Mouse (Mus musculus): Measurements from ENCODE around the gene H2-Q7. TPM values are rescaled to one million over a fixed set of nuclear protein-coding genes. Genes with fewer than 3 reads are reported as not detected.
A peak's percentile ranks its signal among the peaks of the same experiment; 100 is the strongest.
"Not testable (repeated sequence)": the region's sequence is repeated elsewhere in the genome, so short reads cannot be mapped to it uniquely, and the experiment has no call there.

The H2-Q7 gene
- total and polyA plus RNA-seq, 3 experiments = 40.9 to 104 (median 66.0) TPM

- peak overlapping the region; percentile 47 to 76 (median 58) for H3K4me3 ChIP-seq (replicated peaks in 1 of 3; ENCODE audit: low read depth in 2 of 3, low read length in 2 of 3, poor library complexity in 1 of 3)
Measured at GRCm38 (mm10) chr17:35393864-35394800, 44.8 kb upstream of the H2-Q7 start.

GRCm38 (mm10) chr17:35396956-35397355 is 42.0 kb upstream of the H2-Q7 start:
- dilution Hi-C loops (cut with MboI; ENCODE audit: extremely low pct_ligation_motif_present, extremely low pct_unique_long_range_greater_than_20kb, low sequenced_read_pairs); DNase-seq (ENCODE audit: extremely low read depth); H3K9ac ChIP-seq (ENCODE audit: insufficient read depth, low read depth): not testable (repeated sequence)

More at GRCm38 (mm10) chr17:35393864-35394800, 44.8 kb upstream of the H2-Q7 start:
- H3K27me3 ChIP-seq (replicated peaks); H3K9me3 ChIP-seq (replicated peaks; ENCODE audit: low read length); in situ Hi-C loops (cut with MboI; ENCODE audit: low pct_ligation_motif_present, low pct_unique_long_range_greater_than_20kb, low sequenced_read_pairs); H3K4me2 ChIP-seq (ENCODE audit: insufficient read depth, low read depth, poor library complexity, severe bottlenecking); DNase-seq (ENCODE audit: extremely low read depth); dilution Hi-C loops (cut with MboI; ENCODE audit: extremely low pct_ligation_motif_present, extremely low pct_unique_long_range_greater_than_20kb, low sequenced_read_pairs); H3K4me1 ChIP-seq (ENCODE audit: control insufficient read depth in 1 of 2, insufficient read depth in 2 of 2): not testable (repeated sequence)
- TF ChIP-seq TCF12 (IDR thresholded peaks at IDR 0.05; ENCODE audit: low read depth, low read length) = 0 out of 2 replicates have a peak, but pooled peaks have one; percentile 14
- peak; percentile 41; the same call in 1 of the 2 replicates for TF ChIP-seq POLR2A (IDR thresholded peaks at IDR 0.05; ENCODE audit: low read depth, low read length)
- Histone ChIP-seq H3K79me2 (replicated peaks; ENCODE audit: control insufficient read depth, extremely low read depth, insufficient read depth, poor library complexity, severe bottlenecking) (peaks cover 12% of the 10 kb centered on the region), H3K27ac (ENCODE audit: insufficient read depth, low read depth) (peak overlapping the region; percentile 25; the same call in 1 of the 2 replicates), H3K9ac (ENCODE audit: insufficient read depth, low read depth) (peak overlapping the region; percentile 83), H3K36me3 (replicated peaks in 1 of 2; ENCODE audit: control insufficient read depth in 1 of 2, insufficient read depth in 1 of 2, low read length in 1 of 2) (peaks cover 3 to 14% of the 10 kb centered on the region in 2 experiments)

GRCm38 (mm10) chr17:35413057-35413456 is 25.9 kb upstream of the H2-Q7 start:
- H3K79me2 ChIP-seq (replicated peaks; ENCODE audit: control insufficient read depth, extremely low read depth, insufficient read depth, poor library complexity, severe bottlenecking); in situ Hi-C loops (cut with MboI; ENCODE audit: low pct_ligation_motif_present, low pct_unique_long_range_greater_than_20kb, low sequenced_read_pairs): not testable (repeated sequence)

More at GRCm38 (mm10) chr17:35396956-35397355, 42.0 kb upstream of the H2-Q7 start:
- H3K4me1 ChIP-seq (ENCODE audit: control insufficient read depth in 1 of 2, insufficient read depth in 2 of 2); H3K4me2 ChIP-seq (ENCODE audit: insufficient read depth, low read depth, poor library complexity, severe bottlenecking); H3K27ac ChIP-seq (ENCODE audit: insufficient read depth, low read depth); H3K9me3 ChIP-seq (replicated peaks; ENCODE audit: low read length); H3K4me3 ChIP-seq (replicated peaks in 1 of 3; ENCODE audit: low read depth in 2 of 3, low read length in 2 of 3, poor library complexity in 1 of 3); H3K27me3 ChIP-seq (replicated peaks); in situ Hi-C loops (cut with MboI; ENCODE audit: low pct_ligation_motif_present, low pct_unique_long_range_greater_than_20kb, low sequenced_read_pairs): not testable (repeated sequence)
- H3K36me3 ChIP-seq (replicated peaks in 1 of 2; ENCODE audit: control insufficient read depth in 1 of 2, insufficient read depth in 1 of 2, low read length in 1 of 2) = peaks cover 4 to 15% of the 10 kb centered on the region in 2 experiments
- peaks cover 12% of the 10 kb centered on the region for H3K79me2 ChIP-seq (replicated peaks; ENCODE audit: control insufficient read depth, extremely low read depth, insufficient read depth, poor library complexity, severe bottlenecking)
- TF ChIP-seq POLR2AphosphoS2 (IDR thresholded peaks at IDR 0.05; ENCODE audit: low read depth, low read length) (0 out of 2 replicates have a peak, but pooled peaks have one; percentile 25), POLR2A (IDR thresholded peaks at IDR 0.05; ENCODE audit: low read depth, low read length) (peak; percentile 16; the same call in 1 of the 2 replicates)

GRCm38 (mm10) chr17:35415273-35416129 is 23.5 kb upstream of the H2-Q7 start:
- H3K4me3 ChIP-seq (replicated peaks in 1 of 3; ENCODE audit: low read depth in 2 of 3, low read length in 2 of 3, poor library complexity in 1 of 3); H3K36me3 ChIP-seq (replicated peaks in 1 of 2; ENCODE audit: control insufficient read depth in 1 of 2, insufficient read depth in 1 of 2, low read length in 1 of 2); H3K79me2 ChIP-seq (replicated peaks; ENCODE audit: control insufficient read depth, extremely low read depth, insufficient read depth, poor library complexity, severe bottlenecking); H3K9me3 ChIP-seq (replicated peaks; ENCODE audit: low read length); H3K4me2 ChIP-seq (ENCODE audit: insufficient read depth, low read depth, poor library complexity, severe bottlenecking); H3K4me1 ChIP-seq (ENCODE audit: control insufficient read depth in 1 of 2, insufficient read depth in 2 of 2); H3K27ac ChIP-seq (ENCODE audit: insufficient read depth, low read depth); H3K9ac ChIP-seq (ENCODE audit: insufficient read depth, low read depth); H3K27me3 ChIP-seq (replicated peaks); in situ Hi-C loops (cut with MboI; ENCODE audit: low pct_ligation_motif_present, low pct_unique_long_range_greater_than_20kb, low sequenced_read_pairs); dilution Hi-C loops (cut with MboI; ENCODE audit: extremely low pct_ligation_motif_present, extremely low pct_unique_long_range_greater_than_20kb, low sequenced_read_pairs); DNase-seq (ENCODE audit: extremely low read depth): not testable (repeated sequence)

More at GRCm38 (mm10) chr17:35413057-35413456, 25.9 kb upstream of the H2-Q7 start:
- H3K36me3 ChIP-seq (replicated peaks in 1 of 2; ENCODE audit: control insufficient read depth in 1 of 2, insufficient read depth in 1 of 2, low read length in 1 of 2); H3K9ac ChIP-seq (ENCODE audit: insufficient read depth, low read depth); DNase-seq (ENCODE audit: extremely low read depth); H3K4me3 ChIP-seq (replicated peaks in 1 of 3; ENCODE audit: low read depth in 2 of 3, low read length in 2 of 3, poor library complexity in 1 of 3); H3K27me3 ChIP-seq (replicated peaks); H3K9me3 ChIP-seq (replicated peaks; ENCODE audit: low read length); H3K4me2 ChIP-seq (ENCODE audit: insufficient read depth, low read depth, poor library complexity, severe bottlenecking); H3K27ac ChIP-seq (ENCODE audit: insufficient read depth, low read depth); dilution Hi-C loops (cut with MboI; ENCODE audit: extremely low pct_ligation_motif_present, extremely low pct_unique_long_range_greater_than_20kb, low sequenced_read_pairs); H3K4me1 ChIP-seq (ENCODE audit: control insufficient read depth in 1 of 2, insufficient read depth in 2 of 2): not testable (repeated sequence)

Data from CH12.LX (cell line).